Mouse (Mus musculus): Measurements from ENCODE around the gene Birc2.
A peak's percentile ranks its signal among the peaks of the same experiment; 100 is the strongest.
"Not testable (repeated sequence)": the region's sequence is repeated elsewhere in the genome, so short reads cannot be mapped to it uniquely, and the experiment has no call there.

Gene Birc2

DNA sequence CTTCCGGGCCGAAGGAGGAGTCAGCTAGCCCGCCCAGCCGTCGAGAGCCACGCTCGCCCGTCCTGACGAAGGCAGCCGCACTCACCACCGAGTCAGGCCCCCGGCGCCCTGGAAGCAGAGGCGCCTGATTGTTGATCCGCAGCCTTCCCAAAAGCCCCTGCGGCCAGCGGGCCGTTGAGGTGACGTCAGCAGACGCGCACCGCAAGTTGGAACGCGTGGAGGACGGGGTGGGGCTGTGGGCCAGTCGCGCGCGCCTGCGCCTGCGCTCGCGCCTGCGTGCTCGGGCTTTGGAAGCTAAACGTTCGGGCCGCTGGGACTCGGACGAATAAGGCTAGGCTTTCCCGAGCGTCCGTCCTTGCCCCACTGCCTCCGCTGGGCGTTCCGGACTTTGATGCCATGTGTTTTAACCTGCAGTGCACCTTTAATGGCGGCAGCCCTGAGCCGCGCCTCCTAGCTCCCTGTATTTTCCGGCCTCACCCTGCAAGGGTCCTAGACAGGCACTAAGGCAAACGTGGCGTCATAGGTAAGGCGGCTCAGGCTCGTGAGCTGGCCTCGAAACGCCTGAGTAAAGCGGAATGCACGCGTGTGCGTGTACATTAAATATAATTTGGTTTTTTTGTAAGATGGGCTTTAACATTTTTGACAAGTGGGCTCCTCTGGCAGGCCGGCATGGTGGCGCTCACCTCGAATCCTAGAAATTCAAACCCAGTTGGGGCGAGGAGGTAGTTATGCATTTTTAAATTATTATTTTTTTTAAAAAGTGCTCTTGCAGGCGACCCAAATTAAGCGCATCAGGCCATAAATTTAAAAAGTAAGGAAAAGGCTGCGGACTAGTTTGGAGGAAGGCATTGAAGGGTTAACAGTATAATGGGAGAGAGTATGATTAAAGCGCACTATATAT lies at the start of gene Birc2:
Gene Birc2 (minus strand): TSS at position 160 of the 901 bp plus-strand sequence.
- DNase-seq (ENCODE audit: low spot score): peak; percentile 96

GRCm38 (mm10) chr9:7884346-7884745 lies 47.5 kb upstream of the Birc2 start:
- DNase-seq (ENCODE audit: low spot score): no peak

- DNase-seq (ENCODE audit: low spot score): no peak
These were observed 45.5 kb upstream of the Birc2 start for GRCm38 (mm10) chr9:7882304-7882865.

DNA sequence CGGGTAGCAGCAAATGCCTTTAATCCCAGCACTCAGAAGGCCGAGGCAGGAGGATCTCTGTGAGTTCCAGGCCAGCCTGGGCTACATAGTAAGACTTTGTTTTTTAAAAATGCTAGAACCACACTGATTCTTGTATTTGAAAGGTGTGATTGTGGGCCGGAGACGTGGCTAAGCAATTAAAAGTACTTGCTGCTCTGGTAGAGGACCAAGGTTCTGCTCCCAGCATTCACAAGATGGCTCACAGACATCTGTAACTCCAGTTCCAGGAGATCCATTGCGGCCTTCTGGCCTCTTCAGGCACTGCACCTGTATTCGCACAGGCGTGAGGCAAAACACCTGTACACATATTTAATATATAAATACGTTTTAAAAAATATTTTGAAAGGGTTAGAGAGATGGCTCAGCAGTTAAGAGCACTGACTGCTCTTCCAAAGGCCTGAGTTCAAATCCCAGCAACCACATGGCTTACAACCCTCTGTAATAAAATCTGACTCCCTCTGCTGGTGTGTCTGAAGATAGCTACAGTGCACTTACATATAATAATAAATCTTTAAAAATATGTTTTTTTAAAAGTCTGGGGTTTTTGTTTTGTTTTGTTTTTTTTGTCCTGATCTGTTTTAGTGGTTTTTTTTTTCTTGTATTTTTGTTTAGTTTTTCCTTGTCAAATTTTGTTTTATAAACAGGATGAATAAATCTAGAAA lies 36.8 kb upstream of the Birc2 start:
- DNase-seq (ENCODE audit: low spot score): no peak

- peak; percentile 72 for DNase-seq (ENCODE audit: low spot score)
These were observed 36.0 kb upstream of the Birc2 start, which contains the start of gene Birc3 for GRCm38 (mm10) chr9:7872775-7873439. Gene Birc3 (minus strand): TSS chr9:7873186.

GRCm38 (mm10) chr9:7872044-7872774 lies 35.3 kb upstream of the Birc2 start:
- DNase-seq (ENCODE audit: low spot score): no peak

GRCm38 (mm10) chr9:7871316-7872043 lies 34.6 kb upstream of the Birc2 start:
- DNase-seq (ENCODE audit: low spot score): no peak

- no peak for DNase-seq (ENCODE audit: low spot score)
These were observed 33.9 kb upstream of the Birc2 start for GRCm38 (mm10) chr9:7870556-7871315.

DNA sequence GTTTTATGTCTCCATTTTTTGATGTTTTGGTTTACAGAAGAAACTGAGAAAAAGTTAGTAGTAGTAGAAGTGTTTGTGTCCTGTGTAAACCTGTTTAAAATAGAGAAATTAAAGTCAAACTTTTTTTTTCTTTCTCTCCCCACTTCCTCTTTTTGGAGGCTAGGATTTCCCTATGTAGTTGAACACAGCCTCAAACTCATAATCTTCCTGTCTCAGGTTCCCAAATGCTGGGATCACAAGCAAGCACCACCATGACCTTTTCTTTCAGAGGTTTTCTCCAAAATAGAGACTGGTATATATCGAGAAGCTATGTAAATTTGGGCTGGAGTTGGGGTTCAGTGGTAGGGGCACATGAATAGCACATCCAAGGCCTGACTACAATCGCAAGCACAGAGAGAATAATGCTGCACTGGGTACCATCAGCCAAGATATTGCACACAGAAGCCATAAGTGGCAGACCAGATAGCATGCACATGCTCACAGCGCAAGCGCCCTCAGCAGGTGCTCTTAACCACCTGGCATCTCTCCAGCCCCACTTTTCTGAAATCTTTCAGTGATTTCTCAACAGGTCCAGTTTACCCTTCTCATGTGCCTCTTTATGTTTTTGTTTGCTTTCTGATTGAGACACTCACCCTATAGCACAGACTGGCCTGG lies 32.1 kb upstream of the Birc2 start:
- no peak for DNase-seq (ENCODE audit: low spot score)

DNA sequence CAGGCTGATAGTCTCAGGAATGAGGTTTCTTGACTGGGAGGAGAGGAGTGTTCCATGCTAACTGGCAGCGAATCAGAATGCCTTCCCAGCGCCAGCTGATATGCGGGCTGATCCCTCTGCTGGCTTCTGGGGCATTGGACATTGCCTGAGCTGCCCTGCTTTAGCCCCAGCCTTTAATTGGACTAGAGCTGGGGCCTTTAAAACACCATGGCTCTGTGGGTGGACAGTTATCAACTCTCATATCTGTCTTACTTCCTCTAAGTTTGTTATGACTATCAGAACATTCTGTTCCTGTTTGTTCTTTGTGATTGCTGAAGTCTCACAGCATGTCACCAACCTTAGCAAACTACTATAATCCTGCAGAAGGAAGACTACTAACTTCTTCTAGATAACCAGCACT lies 31.1 kb upstream of the Birc2 start:
- no peak for DNase-seq (ENCODE audit: low spot score)

- DNase-seq (ENCODE audit: low spot score): not testable (repeated sequence)
These were observed 30.1 kb upstream of the Birc2 start for GRCm38 (mm10) chr9:7866981-7867380.

DNA sequence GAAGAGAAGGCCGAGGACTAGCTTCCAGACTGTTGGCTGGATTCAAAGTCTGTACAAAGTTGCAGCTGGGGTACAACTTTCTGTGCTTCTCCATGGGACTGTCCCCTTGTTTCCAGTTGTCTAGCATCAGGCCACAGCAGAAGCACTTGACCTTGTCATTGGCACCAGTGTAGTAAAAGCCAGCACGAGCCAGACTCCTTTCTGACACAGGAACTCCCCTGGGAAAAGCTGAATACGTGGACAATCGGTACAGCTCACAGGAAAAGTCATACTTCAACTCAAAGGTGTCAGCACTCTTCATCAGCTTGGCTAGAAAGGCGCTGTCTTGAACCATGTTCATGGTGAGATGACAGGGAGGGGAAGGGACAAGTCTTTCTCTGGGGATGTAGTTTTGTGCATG lies 24.1 kb upstream of the Birc2 start:
- DNase-seq (ENCODE audit: low spot score): no peak

- DNase-seq (ENCODE audit: low spot score): no peak
These were observed 19.0 kb upstream of the Birc2 start for GRCm38 (mm10) chr9:7855912-7856311.

DNA sequence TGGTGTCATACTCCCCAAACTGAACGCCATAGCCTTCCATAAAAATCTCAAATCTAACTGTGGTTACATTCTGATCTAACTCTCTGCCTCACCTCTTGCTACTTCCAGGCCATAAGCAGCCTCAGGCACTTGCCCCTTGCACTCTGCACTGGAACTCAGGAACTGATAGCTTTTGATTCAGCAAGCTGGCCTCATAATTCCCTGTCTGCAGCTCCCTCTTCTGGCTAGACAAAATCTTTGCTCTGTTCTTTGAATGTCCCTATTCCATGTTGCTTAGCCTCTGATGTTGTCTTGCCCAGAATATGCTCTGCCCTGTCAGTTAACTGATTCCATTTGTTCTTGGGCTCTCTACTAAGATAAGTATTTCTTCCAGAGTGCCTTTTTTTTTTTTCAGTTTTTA lies 18.5 kb upstream of the Birc2 start:
- no peak for DNase-seq (ENCODE audit: low spot score)

GRCm38 (mm10) chr9:7854196-7854595 lies 17.3 kb upstream of the Birc2 start:
- not testable (repeated sequence) for DNase-seq (ENCODE audit: low spot score)

DNA sequence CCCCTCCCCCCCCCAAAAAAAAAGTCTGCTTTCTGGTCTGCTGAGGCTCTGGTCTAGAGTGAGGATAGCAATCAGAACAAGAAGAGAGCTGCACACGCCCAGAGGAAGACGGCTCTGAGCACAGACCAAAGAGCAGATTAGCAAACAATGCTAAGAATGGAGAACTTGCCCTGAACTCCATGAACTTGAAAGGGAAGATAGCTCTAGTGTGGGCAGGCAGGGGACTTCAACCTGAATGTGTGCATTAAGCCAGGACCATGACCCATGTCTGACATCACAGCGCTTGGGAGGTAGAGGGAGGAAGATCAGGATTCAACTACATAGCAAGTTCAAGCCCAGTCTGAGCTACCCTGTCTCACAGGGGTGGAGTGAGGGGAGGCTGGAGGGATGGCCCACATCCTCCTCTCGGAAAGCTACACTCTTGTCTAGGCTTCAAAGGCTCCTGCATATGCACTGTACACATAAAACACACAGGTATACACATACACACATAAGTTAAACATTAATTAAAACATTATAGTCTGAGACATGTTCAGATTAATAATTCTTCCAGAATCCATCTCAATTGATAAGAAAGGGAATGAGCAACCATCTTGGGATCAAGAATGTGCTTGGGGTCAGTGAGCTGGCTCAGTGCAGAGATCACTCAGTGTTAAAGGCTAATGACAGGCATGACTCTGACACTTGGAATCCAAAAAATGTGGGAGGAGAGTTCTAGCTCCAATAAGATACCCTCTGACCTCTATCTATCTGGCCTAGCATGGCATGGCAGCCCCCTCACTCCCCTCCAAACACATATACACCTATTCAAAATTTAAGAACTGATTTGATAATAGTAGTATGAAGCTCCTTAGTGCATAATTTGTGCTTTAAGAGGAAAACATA lies 15.7 kb upstream of the Birc2 start:
- no peak for DNase-seq (ENCODE audit: low spot score)

GRCm38 (mm10) chr9:7851841-7852240 lies 15.0 kb upstream of the Birc2 start:
- DNase-seq (ENCODE audit: low spot score): no peak

DNA sequence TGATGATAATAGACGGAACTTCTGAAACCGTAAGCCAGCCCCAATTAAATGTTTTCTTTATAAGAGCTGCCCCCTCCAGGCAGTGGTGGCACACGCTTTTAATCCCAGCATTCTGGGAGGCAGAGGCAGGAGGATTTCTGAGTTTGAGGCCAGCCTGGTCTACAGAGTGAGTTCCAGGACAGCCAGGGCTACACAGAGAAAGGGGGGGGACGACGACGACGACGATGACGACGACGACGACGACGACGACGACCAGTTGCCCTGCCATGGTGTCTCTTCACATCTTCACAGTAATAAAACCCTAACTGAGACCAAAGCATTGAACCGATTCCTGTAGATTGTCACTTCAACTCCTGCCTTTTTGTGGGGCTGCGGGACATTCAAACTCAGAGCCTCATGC lies 11.3 kb upstream of the Birc2 start:
- no peak for DNase-seq (ENCODE audit: low spot score)
